Mouse (Mus musculus) CH12.LX (cell line): ENCODE data around the gene Epb41l3.

ENCODE experiments used
- ZKSCAN1 ChIP-seq: IDR thresholded peaks from 2 replicates; pipeline ENCODE4 v1.6.1; 2012; ENCODE audit warnings: low read depth, inconsistent platforms, low read length, improper control_type of control experiment, borderline replicate concordance
- ZMIZ1 ChIP-seq: IDR thresholded peaks from 2 replicates; pipeline ENCODE4 v1.6.1; 2012; ENCODE audit warnings: low read depth, mild to moderate bottlenecking, inconsistent platforms, low read length, improper control_type of control experiment

DNA sequence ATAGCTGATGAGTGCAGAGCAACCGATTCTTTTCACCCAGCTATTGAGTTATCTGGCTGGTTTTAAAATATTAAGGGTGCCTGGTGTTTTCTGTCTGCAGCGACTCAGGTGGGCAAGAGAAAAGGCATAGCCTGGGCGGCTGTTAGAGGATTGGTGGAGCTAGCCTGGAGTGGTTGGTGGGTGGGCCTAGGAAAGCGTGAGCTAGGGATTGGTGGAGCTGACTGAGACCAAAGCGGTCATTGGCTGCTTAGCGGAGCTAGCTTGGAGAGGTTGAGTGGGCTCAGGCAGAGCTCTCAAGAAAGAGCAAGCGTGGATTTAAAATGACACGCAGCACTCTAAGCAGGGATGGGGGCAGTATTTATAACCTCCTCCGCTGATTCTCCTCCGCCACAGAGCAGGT is 121.2 kb downstream of the Epb41l3 start:
- TF ChIP-seq ZMIZ1 (no peak), ZKSCAN1 (no peak)
